Mouse (Mus musculus) adrenal gland, postnatal 14 days (tissue): ENCODE data around the gene Homer3. TPM values are rescaled to one million over a fixed set of nuclear protein-coding genes. Genes with fewer than 3 reads are reported as not detected.

Source experiments
- DNase-seq: peaks from one replicate; pipeline ENCODE4 v3.0.0; 2021; ENCODE audit warnings: mixed read lengths
- total RNA-seq: library from RNA; stranded (reverse); gene quantifications from 2 replicates; pipeline ENCODE4 v1.2.3, GENCODE M21; 2021

Homer3 gene
- total RNA-seq, 1 experiment from 2014 or later, result 21.3 TPM

GRCm38 (mm10) chr8:70284421-70284820 lies 1.8 kb downstream of the Homer3 start:
- DNase-seq, result no peak

- DNase-seq, result no peak
Measured at GRCm38 (mm10) chr8:70285304-70285703, 2.7 kb downstream of the Homer3 start.

- DNase-seq, result no peak
Measured at GRCm38 (mm10) chr8:70286737-70287136, 4.1 kb downstream of the Homer3 start.

GRCm38 (mm10) chr8:70293988-70294405 lies 11.4 kb downstream of the Homer3 start:
- no peak for DNase-seq

- DNase-seq, result no peak
Measured at GRCm38 (mm10) chr8:70300881-70301280, 18.3 kb downstream of the Homer3 start.

- peak; percentile 96 for DNase-seq
Measured at GRCm38 (mm10) chr8:70302358-70302890, 19.8 kb downstream of the Homer3 start, which contains the start of the genes Ddx49 and Cope. Gene Ddx49 (minus strand): TSS chr8:70302489. Gene Cope (plus strand): TSS chr8:70302518.

GRCm38 (mm10) chr8:70302901-70303300 lies 20.3 kb downstream of the Homer3 start:
- no peak for DNase-seq

- DNase-seq, result peak; percentile 77
Measured at GRCm38 (mm10) chr8:70309311-70309710, 26.7 kb downstream of the Homer3 start.

GRCm38 (mm10) chr8:70313399-70313798 lies 30.8 kb downstream of the Homer3 start:
- DNase-seq, result peak; percentile 64

GRCm38 (mm10) chr8:70315624-70316510 lies 33.2 kb downstream of the Homer3 start, which contains the start of gene Cers1:
Gene Cers1 (plus strand): TSS chr8:70315775.
- peak; percentile 78 for DNase-seq

GRCm38 (mm10) chr8:70316511-70317504 lies 34.2 kb downstream of the Homer3 start:
- DNase-seq, result peak; percentile 74

GRCm38 (mm10) chr8:70317872-70318271 lies 35.2 kb downstream of the Homer3 start:
- DNase-seq, result no peak

GRCm38 (mm10) chr8:70323716-70324115 lies 41.1 kb downstream of the Homer3 start:
- no peak for DNase-seq

GRCm38 (mm10) chr8:70327512-70327911 lies 44.9 kb downstream of the Homer3 start:
- DNase-seq, result no peak

- peak; percentile 30 for DNase-seq
Measured at GRCm38 (mm10) chr8:70329124-70329834, 46.7 kb downstream of the Homer3 start, which contains the start of gene Gdf1. Gene Gdf1 (plus strand): TSS chr8:70329817.

GRCm38 (mm10) chr8:70329835-70330740 lies 47.5 kb downstream of the Homer3 start:
- DNase-seq, result peak; percentile 58

GRCm38 (mm10) chr8:70330741-70331364 lies 48.2 kb downstream of the Homer3 start:
- DNase-seq, result peak; percentile 85

- no peak for DNase-seq
Measured at GRCm38 (mm10) chr8:70331526-70331925, 48.9 kb downstream of the Homer3 start.

GRCm38 (mm10) chr8:70332070-70332877 lies 49.6 kb downstream of the Homer3 start:
- peak; percentile 86 for DNase-seq
